Mouse (Mus musculus): Measurements from ENCODE around the gene Tes.

DNA sequence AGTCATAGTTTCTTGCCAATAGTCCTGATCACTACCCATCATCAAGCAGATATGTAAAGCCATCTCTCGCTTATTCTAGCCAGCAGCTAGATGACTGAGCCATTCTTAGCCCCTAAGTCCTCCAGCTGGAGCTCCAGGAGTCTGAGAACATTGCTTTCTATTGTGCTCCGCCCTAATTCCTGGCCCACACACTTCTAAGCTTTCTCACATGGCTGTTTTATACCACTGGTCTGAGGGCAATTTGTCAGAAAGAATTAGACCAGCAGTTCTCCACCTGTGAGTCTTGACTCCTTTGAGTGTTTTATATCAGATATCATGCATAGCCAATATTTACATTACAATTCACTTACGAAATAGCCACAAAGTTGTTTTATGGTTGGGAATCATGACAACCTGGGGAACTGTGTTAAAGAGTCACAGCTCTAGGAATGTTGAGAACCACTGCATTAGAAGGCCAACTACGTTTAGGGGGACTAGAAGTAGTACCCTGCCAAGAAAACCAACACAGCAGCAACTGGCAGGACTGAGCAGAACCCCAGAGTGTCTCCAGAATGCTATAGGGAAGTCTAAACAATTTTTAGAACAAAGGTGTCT lies 13.4 kb upstream of the Tes start:
- TF ChIP-seq CTCF (IDR thresholded peaks at IDR 0.05; ENCODE audit: control insufficient read depth, insufficient read depth, insufficient read length) (no peak), USF1 (IDR thresholded peaks at IDR 0.05; ENCODE audit: low read depth) (no peak)

Data from C2C12 (cell line).